Mouse (Mus musculus): ENCODE data around the gene Oma1. TPM values are rescaled to one million over a fixed set of nuclear protein-coding genes. Genes with fewer than 3 reads are reported as not detected.

Oma1 gene
- total RNA-seq, 2 experiments from 2014 or later, result 24.5 to 25.2 TPM

DNA sequence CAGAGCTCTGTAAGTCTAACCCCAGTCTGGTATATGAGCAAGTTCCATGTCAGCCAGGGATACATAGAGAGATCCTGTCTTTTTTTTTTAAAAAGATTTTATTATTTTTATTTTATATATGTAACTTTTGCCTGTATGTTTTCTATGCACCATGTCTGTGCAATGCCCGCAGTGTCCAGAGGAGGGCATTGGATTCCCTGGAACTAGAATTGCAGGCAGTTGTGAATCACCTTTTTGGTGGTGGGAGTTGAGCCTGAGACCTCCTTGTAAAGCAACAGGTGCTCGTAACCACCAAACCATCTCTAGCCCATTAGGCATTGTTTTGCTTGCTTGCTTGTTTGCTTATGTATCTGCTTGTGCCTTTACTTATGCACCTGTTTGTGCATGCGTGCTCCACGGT lies 35.6 kb downstream of the Oma1 start:
- no peak for DNase-seq
- intact Hi-C loops (cut with DNase I), result loop anchor here (5.0 to 10.0 kb wide), 3 partner anchors 132 to 362 kb away; partner anchors contain the start of genes Mier1, Slc35d1 and Wdr78

DNA sequence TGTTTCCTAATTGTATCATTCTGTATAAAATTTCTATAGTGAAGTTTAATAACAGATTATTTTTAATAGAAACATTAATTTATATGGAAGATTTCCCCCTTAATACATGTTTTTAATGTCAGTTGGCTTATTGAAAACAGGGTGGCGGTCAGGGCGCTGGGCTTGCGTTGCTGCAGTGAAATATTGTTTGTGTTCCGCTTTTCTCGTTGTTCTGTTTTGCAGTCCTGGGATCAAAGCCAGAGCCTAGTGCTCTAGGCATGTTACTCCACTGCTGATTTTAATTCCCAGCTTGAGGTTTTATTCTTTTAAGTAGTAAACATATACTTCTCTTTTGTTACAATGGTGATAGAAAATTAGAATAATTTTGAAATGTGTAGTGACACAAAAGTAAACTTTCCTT lies 39.3 kb downstream of the Oma1 start:
- DNase-seq, result no peak
- intact Hi-C loops (cut with DNase I), result no loop called here

DNA sequence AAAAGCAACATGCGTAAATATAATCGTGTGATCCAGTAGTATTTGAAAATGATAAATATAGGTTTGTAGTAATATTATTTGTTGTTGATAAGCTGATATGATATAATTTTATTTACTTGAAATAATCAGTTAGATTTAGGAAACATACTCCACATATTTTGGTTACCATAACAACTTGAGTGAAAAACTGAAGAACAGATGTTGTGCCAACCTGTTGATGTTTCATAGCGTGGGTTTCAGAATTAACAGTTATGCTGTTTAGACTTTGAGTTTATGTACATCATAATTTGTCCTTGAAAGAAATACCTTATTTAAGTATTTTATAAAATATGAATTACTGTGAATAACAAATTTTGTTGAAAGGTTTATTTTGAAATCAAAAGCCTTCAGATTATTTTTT lies 43.8 kb downstream of the Oma1 start:
- DNase-seq, result no peak
- intact Hi-C loops (cut with DNase I), result no loop called here

DNA sequence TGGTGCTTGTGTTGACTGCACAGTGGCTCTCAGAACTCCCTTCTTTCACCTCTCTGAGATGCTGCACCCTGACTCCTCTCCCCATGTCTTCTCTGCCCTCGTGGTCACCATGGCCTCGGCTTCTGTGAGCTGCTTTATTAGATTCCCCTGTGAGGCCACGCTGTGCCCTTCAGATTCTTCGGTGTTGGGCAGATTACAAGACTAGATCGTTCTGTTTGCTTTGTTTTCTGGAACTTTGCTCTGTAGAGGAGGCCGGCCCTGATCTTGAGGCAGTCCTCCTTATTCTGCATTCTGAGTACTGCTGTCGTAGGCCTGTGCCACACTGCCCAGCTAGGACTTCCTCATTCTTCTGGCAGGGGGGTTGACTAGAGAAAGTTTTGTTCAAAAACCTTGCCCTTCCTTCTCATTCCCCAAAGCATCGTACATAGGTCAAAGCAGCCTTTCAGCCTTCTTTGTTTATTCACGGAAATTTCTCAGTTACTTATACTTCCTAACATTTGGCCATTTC lies 45.4 kb downstream of the Oma1 start:
- intact Hi-C loops (cut with DNase I), result no loop called here
- DNase-seq, result no peak

DNA sequence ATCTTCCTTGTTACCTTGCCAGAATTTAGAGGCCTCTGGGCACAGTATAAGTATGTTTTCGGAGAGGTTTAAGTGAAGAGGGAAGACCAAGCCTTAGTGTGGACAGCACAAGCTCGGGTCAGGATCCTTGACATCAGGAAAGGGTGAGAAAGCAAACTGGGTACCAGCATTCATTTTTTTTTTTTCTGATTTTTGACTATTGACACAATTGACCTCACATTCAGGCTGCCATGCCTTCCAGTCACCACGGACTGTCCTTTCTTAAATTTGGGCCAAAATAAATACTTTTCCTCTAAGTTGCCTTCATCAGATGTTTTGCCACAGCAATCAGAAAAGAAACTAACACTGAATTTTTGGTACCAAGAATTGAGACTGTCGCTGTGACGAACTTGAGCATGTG lies 68.6 kb downstream of the Oma1 start:
- DNase-seq, result no peak
- intact Hi-C loops (cut with DNase I), result no loop called here

DNA sequence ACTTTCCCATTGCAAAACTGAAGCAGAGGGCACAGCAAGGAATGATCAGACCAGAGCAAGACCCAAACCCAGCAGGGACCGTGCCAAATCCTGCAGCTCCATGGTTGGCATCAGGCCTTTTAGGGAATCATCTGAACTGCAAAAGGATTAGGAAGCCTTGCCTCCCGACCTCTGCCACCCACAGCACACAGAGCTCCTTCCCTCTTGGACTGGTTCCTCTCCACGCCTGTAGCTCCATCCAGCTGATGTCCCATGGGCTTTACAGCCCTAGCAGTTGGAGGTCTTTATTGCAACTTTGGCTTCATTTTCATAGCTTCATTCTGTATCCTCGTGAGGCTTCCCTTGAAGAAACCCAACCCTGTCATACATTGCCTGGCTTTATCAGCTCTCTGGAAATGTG lies 71.4 kb downstream of the Oma1 start:
- intact Hi-C loops (cut with DNase I), result no loop called here
- DNase-seq, result no peak

DNA sequence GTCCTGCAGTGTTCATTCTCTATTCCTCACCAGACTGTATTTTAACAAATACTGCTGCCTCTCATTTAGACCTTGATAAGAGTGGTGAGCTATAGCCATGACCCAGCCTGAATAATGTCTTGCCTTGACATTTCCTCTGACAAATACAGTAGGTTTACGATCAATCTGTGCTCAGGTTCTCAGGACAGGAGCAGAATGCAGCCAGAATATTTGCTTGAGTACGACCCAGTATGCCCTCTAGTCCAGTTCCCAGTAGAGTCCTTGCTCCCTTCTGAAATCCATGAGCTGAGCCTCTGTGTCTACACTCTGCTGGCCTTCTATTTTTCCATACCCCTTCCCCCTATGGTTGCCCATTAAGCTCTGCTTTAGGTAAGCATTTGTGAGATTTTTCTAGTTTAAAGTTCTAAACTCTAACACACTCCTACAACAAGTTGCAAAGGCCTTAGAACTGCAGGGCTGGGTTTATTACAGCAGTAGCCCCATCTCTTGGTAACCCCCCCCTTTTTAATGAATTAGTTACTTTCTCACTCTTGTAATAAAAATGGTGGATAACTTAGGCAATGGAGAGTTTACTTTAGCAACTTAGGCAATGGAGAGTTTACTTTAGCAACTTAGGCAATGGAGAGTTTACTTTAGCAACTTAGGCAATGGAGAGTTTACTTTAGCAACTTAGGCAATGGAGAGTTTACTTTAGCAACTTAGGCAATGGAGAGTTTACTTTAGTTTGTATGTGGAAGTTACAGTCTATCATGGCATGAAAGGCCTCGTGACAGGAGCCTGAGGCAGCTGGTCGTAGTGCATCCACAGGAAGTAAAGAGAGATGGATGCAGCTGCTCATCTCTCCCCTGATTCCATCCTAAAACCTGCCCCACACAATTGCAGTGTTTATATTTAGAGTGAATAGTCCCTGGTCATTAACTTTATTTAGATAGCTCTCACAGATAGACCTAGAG lies 72.5 kb downstream of the Oma1 start:
- no peak for DNase-seq
- intact Hi-C loops (cut with DNase I), result no loop called here

DNA sequence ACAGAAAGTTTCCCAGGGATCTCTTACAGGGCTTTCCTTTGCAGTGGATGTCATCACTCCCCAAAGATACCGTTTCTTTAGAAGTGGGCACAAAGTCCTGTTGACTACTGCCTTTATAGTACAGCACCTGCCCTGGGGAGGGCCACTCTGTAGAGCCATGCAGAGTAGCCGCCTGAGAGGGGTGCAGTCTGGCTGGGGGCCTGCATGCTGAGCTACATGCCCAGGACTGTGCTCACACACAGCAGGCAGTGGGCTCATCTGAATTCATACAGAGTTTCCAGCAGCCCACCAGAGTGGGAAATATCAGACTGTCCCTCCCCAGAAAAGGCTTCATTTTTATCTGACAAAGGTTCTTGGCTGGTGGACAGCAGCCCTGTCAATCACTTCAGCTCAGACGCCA lies 73.7 kb downstream of the Oma1 start:
- DNase-seq, result no peak
- intact Hi-C loops (cut with DNase I), result no loop called here

DNA sequence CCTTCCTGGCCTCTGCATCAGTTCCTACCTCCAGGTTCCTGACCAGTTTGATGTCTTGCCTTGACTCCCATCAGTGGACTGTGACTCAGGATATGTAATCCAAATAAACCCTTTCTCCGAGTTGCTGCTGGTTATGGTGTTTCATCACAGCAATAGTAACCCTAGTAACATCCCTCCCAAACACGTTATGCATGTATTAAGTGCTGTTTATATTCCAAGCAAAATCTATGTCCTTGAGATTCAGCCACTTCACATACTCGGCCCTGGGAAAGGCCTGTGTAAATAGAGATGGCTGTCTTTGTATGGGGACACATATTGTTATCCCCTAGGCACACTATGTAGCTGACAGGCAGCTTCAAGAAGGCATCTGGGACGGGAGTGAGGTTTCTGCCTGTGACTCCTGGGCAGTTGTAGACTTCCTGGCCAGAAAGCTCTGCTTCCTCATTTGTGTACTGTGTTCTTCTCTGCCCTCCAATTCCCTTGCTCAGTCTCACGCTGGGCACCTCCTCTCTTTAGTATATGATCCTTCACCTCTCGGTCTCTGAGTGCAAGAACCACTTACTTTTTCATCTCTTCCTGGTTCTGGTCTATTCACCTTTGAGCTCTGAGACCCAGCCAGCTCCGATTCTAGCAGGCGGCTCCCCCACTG lies 75.0 kb downstream of the Oma1 start:
- no peak for DNase-seq
- intact Hi-C loops (cut with DNase I), result no loop called here

DNA sequence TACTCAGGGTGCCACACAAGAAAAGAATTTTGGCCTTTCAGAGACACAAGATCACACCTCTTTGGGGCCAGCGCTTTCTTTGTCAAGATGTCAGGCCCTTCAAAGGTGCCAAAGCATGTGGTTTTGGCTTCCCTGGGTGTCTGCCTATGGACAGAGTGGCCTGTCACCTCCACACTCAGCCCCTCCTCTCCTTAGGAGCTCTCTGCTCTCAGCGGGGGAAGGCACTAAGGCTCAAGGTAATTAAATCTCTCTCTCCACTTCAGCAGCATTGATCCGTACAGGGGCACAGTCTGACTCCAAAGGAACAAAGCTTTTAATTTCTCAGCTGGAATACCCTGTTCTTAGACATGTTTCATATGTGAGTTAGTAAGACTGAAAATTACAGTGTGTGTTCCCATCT lies 76.0 kb downstream of the Oma1 start:
- no peak for DNase-seq
- intact Hi-C loops (cut with DNase I), result no loop called here

DNA sequence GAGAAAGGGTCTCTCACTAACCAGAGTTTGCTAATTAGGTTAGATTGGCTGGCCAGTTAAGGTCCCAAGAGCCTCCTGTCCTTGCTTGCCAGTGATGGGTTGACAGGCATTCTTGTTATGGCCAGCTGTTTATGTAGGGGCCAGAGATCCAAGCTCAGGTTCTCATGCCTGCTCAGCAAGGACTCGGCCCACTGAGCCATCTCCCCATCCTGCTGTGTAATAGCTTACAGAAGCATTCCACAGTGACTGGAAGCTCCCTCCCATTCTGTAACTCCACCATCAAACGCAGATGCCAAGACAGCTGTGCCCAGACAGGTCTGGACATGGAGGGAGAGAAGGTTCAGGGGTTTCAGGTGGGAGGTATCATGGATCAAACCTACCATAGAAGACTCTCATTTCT lies 76.9 kb downstream of the Oma1 start:
- intact Hi-C loops (cut with DNase I), result no loop called here
- no peak for DNase-seq

DNA sequence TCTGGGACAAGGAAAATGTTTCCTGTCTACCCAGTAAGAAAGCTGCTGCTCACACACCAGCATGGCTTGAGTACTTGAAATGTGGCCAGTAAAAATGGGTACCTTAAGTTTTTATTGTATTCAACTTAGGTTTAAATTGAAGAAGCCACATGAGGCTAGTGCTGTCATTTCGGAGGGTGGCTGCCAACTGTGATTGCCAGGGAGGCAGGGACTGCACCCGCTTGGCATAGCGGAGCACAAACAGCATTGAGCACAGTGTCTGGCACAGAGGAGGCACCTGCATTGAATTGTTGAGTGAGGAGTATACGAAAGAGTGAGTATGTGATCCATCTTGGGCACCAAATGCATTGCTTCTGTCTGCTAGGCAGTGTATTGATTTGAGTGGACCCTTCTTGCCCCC lies 81.5 kb downstream of the Oma1 start:
- intact Hi-C loops (cut with DNase I), result no loop called here
- DNase-seq, result no peak

DNA sequence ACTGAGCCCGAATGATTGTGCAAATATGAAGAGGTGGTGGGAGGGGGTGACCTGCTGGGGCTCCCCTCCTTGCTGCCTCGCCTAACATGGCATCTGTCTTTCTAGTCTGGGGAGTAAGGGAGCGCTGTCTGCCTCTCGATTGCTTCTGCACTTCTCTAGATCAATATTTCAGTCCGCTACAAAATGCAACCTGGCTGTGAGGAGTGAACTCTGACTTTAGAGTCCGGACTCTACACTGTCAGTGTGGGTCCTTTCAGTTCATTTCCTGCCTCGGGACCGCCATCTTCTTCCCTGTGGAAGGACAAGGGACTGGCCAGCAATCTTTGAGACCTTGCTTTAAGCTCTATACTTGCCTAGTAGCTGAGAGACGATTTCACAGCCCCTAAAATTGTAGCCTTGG lies 82.3 kb downstream of the Oma1 start:
- DNase-seq, result no peak
- intact Hi-C loops (cut with DNase I), result no loop called here

DNA sequence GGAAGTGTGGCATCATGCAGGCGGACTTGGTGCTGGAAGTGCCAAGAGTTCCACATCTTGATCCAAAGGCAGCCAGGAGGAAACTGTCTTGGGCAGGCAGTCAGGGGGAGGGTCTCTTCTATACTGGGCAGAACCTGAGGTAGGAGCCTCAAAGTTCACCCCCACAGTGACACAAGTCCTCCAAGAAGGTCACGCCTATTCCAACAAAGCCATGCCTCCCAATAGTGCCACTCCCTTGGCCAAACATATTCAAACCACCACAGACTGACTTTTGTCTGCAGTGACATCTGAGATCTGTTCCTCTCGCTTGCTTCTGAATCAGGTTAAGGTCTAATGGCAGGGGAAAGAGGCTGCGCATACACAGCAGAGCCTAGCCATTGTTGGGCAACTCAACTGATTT lies 83.3 kb downstream of the Oma1 start:
- intact Hi-C loops (cut with DNase I), result no loop called here
- no peak for DNase-seq

DNA sequence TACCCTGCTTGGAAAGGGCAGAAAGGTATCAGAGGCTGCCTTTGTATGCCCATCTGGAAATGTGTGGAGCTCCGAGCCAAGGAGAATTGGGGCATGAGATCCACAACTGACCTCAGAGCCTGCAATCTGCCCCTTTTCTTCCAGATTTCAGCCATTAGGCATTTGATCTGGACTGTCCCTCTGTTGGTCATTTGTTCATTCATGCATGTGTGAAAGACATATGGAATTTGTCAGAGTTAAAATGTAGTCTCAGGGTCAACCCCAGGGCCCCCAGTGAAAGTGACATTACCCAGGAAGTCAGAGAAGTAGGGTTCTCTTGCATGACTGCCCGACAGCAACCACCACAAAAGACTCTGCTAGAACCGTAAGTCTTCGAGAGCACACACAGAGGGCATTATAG lies 89.0 kb downstream of the Oma1 start:
- no peak for DNase-seq
- intact Hi-C loops (cut with DNase I), result no loop called here

DNA sequence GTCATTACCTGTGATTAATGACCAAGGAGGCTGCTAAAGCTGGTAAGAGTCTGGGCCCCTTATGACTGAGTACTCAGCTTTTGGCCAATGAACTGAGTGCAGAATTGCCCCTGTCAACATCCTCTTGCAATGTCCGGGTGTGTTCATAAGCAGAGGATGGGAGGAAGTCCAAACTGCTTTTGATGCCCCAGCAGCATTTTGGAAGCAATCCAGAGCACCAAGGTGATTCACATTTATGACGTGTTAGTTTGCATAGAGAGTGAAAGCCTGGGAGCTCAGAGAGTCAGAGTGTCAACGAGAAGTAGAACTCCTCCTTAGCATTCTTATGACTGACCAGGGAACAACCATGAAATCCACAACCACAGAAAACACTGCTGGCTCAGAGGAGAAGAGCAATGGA lies 91.7 kb downstream of the Oma1 start:
- intact Hi-C loops (cut with DNase I), result no loop called here

DNA sequence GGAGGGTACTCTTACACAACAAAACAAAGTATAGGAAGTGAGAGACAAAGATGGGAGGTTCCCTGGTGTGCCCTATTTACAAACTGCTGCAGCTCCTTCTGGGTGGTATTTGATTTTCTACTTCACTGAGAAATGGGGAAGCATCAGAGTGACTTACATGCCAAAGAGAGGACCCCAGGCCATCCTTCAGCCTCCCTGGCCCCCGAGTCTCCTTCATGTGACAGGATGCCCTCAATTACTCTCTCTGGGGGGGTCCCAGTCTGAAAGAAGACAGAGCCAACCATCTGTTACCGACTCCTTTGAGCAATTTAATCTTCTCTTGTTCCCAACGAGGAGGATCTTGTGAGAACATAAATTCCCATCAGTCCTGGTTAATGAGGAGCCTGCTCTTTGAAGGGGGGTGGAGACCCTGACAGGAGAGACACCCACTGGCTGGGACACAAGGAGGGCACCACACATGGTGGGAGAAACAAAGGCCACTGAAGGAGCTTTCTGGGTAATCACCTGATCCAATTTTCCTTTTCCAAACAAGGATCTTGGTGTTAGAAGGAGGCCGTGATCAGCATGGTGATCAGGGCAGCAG lies 96.7 kb downstream of the Oma1 start:
- intact Hi-C loops (cut with DNase I), result no loop called here
- DNase-seq, result no peak

More for the DNA sequence above, 91.7 kb downstream of the Oma1 start:
- no peak for DNase-seq
